Mouse (Mus musculus): Measurements from ENCODE around the gene Kcnc2. TPM values are rescaled to one million over a fixed set of nuclear protein-coding genes. Genes with fewer than 3 reads are reported as not detected.
"Not testable (repeated sequence)": the region's sequence is repeated elsewhere in the genome, so short reads cannot be mapped to it uniquely, and the experiment has no call there.

Gene Kcnc2
- total RNA-seq (2021), result 10 to 100 TPM; 65.5 to 72.4 TPM
- long read RNA-seq, experiment 1, full-length matches to known transcripts, result 2 of 32 reads
- long read RNA-seq, experiment 1, partial matches to known transcripts, result 8 of 32 reads
- long read RNA-seq, experiment 1, other reads (novel, unspliced or antisense), result 22 of 32 reads
- long read RNA-seq, experiment 2, partial matches to known transcripts, result 20 of 39 reads
- long read RNA-seq, experiment 2, other reads (novel, unspliced or antisense), result 19 of 39 reads

DNA sequence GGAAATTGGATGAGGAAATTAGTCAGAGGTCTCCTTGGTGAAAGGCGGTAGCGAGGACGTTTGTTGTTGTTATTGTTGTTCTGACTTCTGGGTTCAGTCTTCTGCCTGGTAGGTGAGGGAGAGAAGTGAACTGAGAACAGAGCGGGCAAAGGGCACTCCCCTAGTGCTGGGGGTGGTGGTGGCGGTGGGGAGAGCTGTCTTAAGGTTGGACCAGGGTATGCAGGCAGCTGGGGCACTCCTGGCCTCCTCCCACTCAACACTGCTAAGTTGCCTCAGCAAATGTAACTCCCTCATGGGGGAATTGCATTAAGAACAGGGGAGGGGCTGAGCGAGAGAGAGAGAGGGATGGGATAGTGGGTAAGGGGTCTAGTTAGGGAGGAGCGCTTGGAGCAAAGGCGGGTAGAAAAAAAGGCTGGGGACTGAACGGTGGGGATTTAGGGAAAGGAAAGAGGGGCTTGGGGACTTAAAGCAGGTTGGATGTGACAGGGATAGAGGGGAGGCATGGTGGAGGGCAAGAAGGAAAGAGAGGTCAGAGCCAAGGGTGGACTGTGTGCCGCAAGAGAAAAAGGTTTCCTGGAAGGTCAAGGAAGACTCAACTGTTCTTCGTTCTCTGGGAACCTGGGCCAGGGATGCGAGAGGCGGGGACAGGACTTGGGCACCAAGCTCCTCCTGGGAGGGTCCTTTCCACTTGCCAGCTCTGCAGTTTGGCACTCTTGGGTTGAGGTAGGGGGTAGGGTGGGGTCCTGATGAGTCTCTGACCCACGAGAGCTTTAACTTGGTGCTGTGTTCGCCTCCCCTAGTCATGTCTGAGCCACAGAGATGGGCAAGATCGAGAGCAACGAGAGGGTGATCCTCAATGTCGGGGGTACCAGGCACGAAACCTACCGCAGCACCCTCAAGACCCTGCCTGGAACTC lies at the start of gene Kcnc2:
Kcnc2 (plus strand) TSS at position 235 of the 916 bp plus-strand sequence.
- no peak for DNase-seq (ENCODE audit: low spot score in 2 of 2)

GRCm38 (mm10) chr10:112227073-112227472 lies 43.8 kb upstream of the Kcnc2 start:
- no peak for DNase-seq (ENCODE audit: low spot score in 2 of 2)

- not testable (repeated sequence) for DNase-seq (ENCODE audit: low spot score in 2 of 2)
Measured at GRCm38 (mm10) chr10:112229091-112229843, 41.7 kb upstream of the Kcnc2 start.

GRCm38 (mm10) chr10:112232733-112233132 lies 38.2 kb upstream of the Kcnc2 start:
- not testable (repeated sequence) for DNase-seq (ENCODE audit: low spot score in 2 of 2)

DNA sequence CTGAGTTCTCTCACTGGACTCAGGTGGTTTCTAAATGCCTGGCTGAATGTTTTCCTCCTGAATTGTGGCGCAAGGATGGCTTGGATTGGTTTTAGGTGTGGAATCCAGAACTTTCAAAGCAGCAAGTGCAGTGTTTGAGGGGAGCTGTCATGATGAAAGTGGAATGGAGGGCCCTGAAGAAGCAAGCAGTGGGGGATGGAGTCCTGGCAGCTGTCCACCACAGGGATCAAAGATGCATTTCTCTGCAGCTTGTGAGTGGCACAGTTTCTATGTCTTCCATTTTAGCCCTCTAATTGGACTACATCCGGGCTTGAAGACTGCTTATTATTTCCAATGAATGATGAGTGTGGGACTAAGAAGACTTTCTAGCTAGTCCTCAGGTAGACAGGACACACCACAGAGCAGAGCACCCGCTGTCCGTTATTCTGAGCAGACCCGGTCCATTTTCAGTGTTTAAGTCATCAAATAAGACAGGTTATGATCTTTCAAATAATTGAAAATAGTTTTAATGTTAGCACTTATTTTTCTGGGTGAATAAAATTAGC lies 35.5 kb upstream of the Kcnc2 start:
- not testable (repeated sequence) for DNase-seq (ENCODE audit: low spot score in 2 of 2)

DNA sequence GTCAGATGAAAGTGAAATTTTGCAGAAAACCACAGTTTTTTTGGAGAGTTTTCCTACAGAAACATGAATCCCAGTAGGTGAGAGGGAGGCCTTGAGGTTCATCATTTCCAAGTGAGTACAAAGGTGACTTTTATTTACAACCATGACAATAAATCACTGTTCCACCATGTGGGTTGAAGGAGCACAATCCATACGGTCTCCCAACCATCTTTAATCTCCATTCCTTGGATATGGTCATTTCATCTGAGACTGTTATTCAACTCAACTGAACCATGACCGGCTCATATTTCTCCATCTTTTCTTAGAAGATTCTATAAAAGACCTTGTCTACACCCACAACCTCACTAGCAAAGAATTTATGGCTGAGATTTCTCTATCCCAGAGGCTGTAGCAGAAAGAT lies 22.6 kb upstream of the Kcnc2 start:
- DNase-seq (ENCODE audit: low spot score in 2 of 2), result no peak

DNA sequence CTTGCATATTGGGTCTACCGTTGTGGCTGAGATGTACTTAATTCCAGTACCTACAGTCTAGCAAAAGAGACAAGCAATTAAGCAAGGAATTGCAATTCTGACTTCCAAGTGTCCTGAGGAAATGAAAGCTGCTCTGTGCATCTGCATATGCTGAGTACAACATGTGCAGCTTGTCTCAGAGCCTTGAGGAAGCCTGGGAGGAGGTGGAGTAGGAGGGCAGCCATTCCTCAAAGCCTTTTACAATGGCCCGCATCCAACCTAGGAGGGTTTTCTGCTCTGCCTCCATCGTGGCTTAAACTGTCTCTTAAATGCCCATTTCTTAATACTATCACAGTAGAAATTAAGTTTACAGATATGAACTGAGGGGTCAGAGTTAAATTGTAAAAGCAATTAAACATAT lies 7.5 kb upstream of the Kcnc2 start:
- DNase-seq (ENCODE audit: low spot score in 2 of 2), result no peak

DNA sequence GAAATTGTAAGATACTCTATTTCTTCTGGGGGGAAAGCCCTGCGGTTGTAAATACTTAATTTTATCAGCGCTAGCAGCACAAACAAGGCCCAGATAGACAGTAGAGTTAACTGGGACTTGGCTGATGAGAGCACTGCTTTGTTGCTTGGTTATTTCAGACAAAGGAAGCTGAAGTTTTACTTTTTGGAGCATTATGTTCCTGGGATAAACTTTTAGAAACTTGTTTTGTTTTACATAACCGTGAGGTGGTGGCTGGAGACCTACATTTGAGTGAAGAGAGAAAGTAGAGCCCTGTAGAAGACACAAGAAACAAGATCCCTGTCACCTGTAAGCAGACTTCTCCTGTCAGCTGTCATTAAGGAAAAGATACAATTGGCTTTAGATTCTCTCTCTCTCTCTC lies 1.4 kb upstream of the Kcnc2 start:
- DNase-seq (ENCODE audit: low spot score in 2 of 2), result no peak

GRCm38 (mm10) chr10:112269939-112270781 lies 761 bp upstream of the Kcnc2 start:
- peak in 1 of 2 experiments; percentile 35 for DNase-seq (ENCODE audit: low spot score in 2 of 2)

DNA sequence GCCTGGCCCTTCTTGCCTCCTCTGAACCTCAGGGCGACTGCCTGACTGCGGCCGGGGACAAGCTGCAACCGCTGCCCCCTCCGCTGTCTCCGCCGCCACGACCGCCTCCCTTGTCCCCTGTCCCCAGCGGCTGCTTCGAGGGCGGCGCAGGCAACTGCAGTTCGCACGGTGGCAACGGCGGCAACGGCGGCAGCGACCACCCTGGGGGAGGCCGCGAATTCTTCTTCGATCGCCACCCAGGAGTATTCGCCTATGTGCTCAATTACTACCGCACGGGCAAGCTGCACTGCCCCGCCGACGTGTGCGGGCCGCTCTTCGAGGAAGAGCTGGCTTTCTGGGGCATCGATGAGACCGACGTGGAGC lies 863 bp downstream of the Kcnc2 start:
- DNase-seq (ENCODE audit: low spot score in 2 of 2), result no peak

- no peak for DNase-seq (ENCODE audit: low spot score in 2 of 2)
Measured at GRCm38 (mm10) chr10:112272171-112272570, 1.2 kb downstream of the Kcnc2 start.

DNA sequence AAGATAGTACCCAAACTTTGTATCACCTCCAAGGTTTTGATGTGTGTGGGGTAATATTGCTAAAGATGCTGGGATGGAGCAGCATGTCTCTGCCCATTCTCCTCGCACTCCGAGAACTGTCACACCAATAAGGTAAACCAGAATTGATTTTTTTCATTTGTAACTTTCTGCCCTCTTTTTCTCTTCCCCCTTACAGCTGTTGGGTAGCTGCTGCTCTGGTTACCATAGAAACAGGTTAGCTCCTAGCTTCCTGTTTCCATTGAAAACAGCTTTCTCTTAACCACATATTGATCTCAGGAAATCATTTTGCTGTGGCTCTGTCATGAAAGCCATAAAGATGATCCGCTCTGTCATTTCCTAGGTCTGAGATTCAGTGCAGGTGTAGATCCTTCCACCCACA lies 7.1 kb downstream of the Kcnc2 start:
- DNase-seq (ENCODE audit: low spot score in 2 of 2), result no peak

GRCm38 (mm10) chr10:112315136-112315535 lies 44.2 kb downstream of the Kcnc2 start:
- peak; percentile 22 to 47 for DNase-seq (ENCODE audit: low spot score in 2 of 2)

GRCm38 (mm10) chr10:112317783-112318182 lies 46.9 kb downstream of the Kcnc2 start:
- no peak for DNase-seq (ENCODE audit: low spot score in 2 of 2)

- no peak for DNase-seq (ENCODE audit: low spot score in 2 of 2)
Measured at GRCm38 (mm10) chr10:112357669-112358362, 86.9 kb downstream of the Kcnc2 start.

DNA sequence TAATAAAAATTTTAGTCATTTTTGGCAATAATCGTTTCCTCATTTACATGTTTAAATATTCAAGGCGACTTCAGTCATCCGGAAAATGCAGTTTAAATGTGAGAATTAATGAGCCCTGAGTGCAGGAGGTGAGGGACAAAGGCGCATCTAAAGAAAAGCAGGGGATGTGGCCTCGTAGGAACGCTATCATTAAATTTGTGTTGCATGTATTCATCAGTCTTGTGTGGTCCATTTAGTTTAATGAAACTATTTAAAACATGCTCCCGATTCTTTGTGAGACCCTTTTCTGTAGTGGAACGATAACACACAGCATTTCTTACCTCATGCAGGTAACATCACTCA lies 87.4 kb downstream of the Kcnc2 start:
- no peak for DNase-seq (ENCODE audit: low spot score in 2 of 2)

GRCm38 (mm10) chr10:112360704-112361103 lies 89.8 kb downstream of the Kcnc2 start:
- peak in 1 of 2 experiments; percentile 27 for DNase-seq (ENCODE audit: low spot score in 2 of 2)

DNA sequence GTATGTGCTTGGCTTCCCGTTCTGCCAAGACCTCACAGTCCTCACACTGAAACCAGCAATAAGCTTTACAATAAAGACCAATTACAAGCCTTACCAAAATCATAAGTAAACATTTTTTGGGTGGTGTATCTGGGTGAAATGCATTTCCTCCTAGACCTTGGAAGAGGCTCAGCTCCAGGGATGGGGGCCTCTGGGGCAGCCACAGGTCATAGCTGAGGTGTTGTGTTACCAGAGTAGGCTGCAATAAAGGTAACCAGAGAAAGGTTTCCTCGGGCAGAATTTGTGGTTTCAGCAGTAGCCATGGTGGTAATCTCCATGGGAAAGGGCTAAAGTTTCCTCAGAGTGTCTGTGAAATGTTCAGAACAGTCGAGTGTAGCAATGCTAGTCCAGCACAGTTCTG lies 97.4 kb downstream of the Kcnc2 start:
- no peak for DNase-seq (ENCODE audit: low spot score in 2 of 2)

DNA sequence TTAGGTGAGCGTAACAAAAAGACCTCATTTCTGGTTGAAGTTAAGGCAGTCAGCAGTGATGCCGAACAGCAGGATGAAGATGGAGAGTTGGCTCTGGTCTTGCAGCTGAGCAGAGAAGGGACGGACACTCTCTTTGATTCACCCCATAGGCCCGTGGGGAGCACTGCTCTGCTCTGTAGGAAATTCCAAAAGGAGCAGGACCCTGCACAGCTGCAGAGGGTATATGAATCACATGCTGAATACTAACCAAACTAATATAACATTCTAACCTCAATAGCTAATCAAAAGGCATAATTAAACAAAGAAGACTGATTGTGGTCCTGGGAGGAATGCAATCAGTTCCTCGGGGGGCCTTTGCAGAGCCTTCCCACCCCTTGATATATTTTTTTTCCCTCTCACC lies 106.2 kb downstream of the Kcnc2 start:
- no peak for DNase-seq (ENCODE audit: low spot score in 2 of 2)

DNA sequence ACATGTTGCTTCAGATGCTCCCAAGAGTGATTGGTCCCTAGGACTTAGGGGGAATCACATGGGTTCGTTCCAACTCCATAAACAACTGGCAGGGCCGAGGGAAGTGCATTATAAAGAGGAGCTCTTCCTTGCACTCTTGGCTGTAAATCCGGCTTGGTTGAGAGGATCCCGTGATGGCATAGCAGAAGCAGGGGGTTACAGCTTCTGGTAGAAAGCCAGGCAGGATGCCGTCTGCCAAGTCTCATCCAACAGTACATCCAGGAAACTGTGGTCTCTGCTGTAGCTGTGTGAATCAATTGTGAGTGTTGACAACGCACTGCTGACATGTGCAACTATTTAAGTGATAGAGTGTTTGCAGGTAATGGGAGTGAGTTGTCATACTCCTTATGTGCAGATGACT lies 107.5 kb downstream of the Kcnc2 start:
- DNase-seq (ENCODE audit: low spot score in 2 of 2), result no peak
